Mouse (Mus musculus) cerebellum, postnatal 4 days (tissue): ENCODE results near the gene Gm10192.
A peak's percentile ranks its signal among the peaks of the same experiment; 100 is the strongest.
"Not testable (repeated sequence)": the region's sequence is repeated elsewhere in the genome, so short reads cannot be mapped to it uniquely, and the experiment has no call there.

Experiments used
- DNase-seq, 2 experiments: peaks; one replicate each; pipeline ENCODE4 v3.0.0; 2022; ENCODE audit warnings: low spot score in 2 of 2, mixed read lengths in 1 of 2

The Gm10192 gene

GRCm38 (mm10) chr4:97183066-97183465, at the start of gene Gm10192:
Gene Gm10192, minus strand, starts transcription at chr4:97183166.
- not testable (repeated sequence) for DNase-seq

DNA sequence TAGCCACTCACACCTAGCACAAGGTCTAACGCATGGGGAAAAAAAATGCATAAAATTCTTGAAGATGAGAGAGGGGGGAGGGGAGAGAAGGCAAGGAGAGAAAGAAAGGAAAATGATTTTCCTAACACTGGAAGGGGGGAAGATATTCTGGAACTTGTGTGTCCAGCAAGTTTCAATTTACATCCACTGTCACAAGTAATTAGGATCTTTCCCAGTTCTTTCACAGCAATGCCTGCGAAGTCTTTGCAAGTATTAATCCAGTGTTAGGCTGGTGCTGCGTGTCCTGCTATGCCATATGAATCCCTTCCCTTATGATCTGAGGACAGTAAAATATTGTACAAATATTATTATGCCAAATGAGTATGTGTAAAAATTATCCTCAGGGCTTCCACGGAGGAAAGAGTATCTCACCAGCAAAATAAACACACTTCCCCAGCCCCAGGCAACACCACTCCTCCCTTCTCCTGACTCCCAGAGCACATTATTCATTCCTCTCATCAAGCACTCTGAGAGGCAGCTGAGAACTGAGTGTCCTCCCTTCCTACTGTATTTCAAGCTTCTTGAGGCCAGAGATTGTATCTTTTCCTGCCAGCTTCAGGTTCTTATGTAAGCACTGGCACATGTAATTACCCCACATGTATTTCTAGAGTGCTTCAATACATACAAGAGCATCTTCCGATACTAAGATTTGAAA, 47.6 kb upstream of the Gm10192 start:
- DNase-seq = no peak

DNA sequence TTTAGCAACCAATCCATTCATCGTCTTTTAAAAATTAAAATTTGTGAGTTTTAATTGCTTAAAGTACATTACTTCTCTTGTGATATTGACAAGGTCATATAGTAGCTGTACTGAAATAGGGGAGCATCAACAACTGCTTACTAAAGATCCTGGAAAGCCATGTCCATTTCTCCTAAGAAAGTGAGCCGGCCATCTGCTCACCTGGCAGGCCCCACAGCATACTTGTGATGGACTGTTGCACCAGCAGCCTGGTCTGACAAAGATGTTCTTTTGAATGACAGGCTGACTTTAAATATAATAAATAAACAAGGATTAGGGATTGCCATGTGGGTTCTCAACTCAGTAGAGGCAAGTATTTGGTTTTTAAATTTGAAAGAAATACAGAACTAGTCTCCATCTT, 36.7 kb upstream of the Gm10192 start:
- no peak for DNase-seq

- DNase-seq = peak in 1 of 2 experiments; percentile 48
These were observed 34.9 kb upstream of the Gm10192 start for GRCm38 (mm10) chr4:97217906-97218305.

DNA sequence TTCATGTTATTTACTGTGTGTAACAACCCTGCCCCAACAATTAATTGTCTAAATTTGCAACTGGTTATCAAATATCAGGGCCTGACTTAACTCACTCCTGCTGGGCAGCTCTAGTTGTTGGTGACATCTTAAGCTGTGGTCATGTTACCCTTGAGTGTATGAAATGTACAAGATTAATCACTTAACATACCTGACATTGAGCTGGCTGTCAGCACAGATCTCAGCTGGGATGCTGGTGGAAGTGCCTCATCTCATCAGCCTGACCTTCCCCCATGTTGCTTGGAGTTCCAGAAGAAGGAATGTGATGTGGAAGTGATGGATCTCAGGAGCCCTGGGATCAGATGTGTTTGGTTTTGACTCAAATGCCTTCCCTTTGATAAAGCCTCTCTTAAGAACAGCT, 29.5 kb upstream of the Gm10192 start:
- no peak for DNase-seq

GRCm38 (mm10) chr4:97202986-97203385, 20.0 kb upstream of the Gm10192 start:
- DNase-seq = not testable (repeated sequence)

DNA sequence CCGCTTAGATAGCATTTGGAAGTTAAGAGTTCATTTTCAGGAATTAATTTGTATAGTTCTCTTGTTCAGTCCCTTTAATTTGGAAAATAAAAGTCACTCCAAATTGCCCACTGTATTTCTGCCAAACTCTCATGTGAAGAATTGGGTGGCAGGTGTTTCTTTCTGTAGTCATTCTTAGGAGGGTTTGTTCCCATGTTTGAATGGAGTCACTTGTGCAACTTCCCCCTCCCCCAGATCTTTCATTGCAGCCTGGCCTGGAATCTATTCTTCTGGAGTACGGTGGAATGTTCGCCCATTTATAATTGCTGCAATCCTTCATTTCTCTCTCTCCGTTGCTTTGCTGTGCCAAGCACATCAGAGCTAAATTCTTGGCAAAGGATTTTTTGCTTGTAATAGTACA, 10.2 kb upstream of the Gm10192 start:
- no peak for DNase-seq

DNA sequence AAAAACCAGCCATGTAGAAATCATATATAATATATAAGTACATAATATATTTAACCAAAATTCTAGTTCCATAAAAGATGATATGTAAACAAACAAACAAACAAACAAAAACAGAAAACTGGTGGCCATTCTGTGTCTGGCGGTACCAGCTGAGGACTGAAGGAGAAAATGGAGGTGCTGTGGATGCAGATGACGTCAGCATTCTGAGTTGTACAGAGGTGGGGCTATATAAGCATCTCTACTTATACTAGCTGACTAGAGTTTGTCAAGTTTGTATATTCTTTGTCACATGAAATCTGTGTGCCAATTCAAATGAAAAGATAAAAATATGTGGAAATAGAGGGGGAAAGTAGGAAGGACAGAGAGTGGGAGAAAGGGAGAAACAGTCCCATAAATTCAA, 9.6 kb upstream of the Gm10192 start:
- DNase-seq = no peak

GRCm38 (mm10) chr4:97180396-97180795, 2.6 kb downstream of the Gm10192 start:
- no peak for DNase-seq

DNA sequence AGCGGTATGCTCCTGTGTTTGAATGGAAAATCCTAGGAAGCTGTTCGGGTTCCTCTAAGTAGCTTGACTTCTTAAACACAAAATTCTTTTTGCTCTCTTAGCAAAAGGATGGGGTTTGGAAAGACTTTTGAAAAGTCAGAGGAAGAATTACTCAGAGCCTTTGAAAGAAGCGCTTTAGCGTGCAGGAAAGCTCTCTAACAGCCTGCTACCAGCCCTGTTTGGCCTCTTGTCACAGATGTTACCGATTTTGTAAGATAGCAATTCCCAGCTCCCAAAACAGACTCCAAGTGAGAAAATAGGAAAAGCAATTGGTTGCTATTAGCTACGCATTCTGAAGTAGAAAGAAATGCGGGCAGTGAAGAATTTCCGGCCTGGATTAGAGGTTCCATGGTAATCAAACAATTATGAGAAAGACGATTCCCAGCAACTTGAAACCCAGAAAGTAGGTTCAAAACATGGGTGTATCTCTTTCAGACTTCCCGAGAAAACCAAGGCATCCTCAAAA, 26.1 kb downstream of the Gm10192 start:
- DNase-seq = no peak

- DNase-seq = no peak
These were observed 26.9 kb downstream of the Gm10192 start for GRCm38 (mm10) chr4:97156084-97156483.

DNA sequence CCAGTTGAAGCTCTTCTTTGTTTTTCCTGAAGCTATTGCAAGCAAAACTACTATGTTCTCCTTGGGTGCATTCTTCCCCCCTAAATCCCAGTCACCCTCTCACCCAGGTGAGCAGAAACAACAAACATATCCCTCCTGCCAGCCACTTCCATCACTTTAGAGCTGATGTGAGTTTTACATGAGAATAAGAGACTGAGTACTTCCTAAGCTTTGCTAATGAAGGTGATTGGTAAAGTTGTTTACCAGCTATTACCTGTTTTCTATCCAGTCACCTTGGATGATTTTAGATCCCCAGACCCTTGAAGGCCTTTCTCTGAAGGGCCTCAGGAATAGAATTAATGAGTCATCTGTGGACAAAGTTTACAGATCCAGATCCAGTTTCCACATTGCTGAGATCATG, 29.4 kb downstream of the Gm10192 start:
- DNase-seq = no peak

DNA sequence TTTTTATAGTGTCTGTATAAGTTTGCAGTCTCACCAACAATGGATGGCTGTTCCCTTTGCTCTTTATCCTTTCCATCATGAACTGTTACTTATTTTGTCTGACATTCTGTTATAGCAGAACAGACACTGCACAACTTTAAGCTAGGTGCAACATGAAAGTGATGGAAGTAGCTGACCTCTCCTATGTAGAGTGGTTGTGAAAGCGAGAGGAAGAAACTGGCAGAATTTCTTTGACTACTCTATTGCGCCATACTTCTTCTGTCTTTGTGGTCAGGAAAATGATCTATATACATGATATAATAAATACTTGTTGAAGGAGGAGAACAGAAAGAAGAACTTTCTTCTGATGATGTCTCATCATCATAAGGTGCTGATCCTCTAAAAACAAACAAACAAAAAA, 40.5 kb downstream of the Gm10192 start:
- DNase-seq = no peak
